Mouse (Mus musculus) E14TG2a.4 (cell line): ENCODE results near the gene Kif2c.

Experiments
- CTCF ChIP-seq: conservative IDR thresholded peaks from 2 replicates; pipeline ENCODE4 v1.5.1; 2014; ENCODE audit warnings: low read length
- NANOG ChIP-seq: IDR thresholded peaks from 2 replicates; pipeline ENCODE4 v1.6.1; 2014; ENCODE audit warnings: borderline replicate concordance, low read length, mixed read lengths
- POU5F1 ChIP-seq: IDR thresholded peaks from 2 replicates; pipeline ENCODE4 v1.6.1; 2014; ENCODE audit warnings: low read length, borderline replicate concordance

- TF ChIP-seq CTCF (peak; percentile 98), NANOG (no peak), POU5F1 (no peak)
Observed at GRCm38 (mm10) chr4:117146176-117146575, 36.3 kb downstream of the Kif2c start.
